Mouse (Mus musculus): ENCODE measurements at regions not wholly inside any gene's neighbourhood (a gene's known extent, or its start where the extent isn't known, plus 50 kb on each side); places are given as distances from the start of the nearest gene placed in this dataset.
"Not testable (repeated sequence)": the region's sequence is repeated elsewhere in the genome, so short reads cannot be mapped to it uniquely, and the experiment has no call there.

- DNase-seq (ENCODE audit: low spot score in 2 of 2), result peak; percentile 10 to 64
These were observed 195.6 kb upstream of the Ctso start for GRCm38 (mm10) chr3:81736838-81737237.

DNA sequence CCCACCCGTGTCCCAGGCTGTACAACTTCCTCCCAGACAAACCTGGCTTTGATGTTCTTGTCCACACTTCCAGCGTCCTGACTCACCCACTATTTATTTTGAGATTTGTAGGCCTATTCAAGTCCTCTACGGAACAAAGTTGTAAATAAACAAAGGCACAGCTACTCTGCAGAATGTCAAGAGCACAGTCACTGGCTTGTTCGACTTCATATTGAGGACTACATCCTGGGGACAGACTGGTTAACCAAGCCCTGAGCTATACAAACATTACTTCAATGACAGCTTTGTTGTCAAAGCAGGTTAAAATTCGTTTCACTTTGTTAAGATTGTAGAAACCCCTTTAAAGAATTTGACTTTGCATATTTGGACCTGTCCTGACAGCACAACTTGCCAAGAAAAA, 190.3 kb upstream of the Ctso start:
- DNase-seq (ENCODE audit: low spot score in 2 of 2), result no peak

- DNase-seq (ENCODE audit: low spot score in 2 of 2), result no peak
These were observed 182.2 kb upstream of the Ctso start for GRCm38 (mm10) chr3:81750164-81750563.

DNA sequence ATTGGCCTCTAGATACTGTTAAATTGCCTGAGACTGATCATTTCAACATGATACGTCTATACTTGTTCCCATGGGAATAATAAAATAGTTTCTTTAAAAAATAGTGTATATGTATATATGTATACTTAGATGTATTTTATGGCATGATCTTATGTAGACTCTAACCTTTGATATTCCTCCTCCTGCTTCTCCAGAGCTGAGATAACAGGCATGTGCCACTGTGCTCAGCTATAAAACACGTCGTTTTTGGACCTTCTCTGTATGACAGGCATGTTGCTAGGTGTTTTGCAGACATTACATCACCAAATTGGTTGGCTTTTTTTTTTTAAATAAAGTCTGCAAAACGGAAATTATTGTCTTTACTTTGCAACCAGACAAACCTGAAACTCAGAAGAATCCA, 179.4 kb upstream of the Ctso start:
- DNase-seq (ENCODE audit: low spot score in 2 of 2), result no peak

- no peak for DNase-seq (ENCODE audit: low spot score in 2 of 2)
These were observed 172.0 kb upstream of the Ctso start for GRCm38 (mm10) chr3:81760383-81760782.

DNA sequence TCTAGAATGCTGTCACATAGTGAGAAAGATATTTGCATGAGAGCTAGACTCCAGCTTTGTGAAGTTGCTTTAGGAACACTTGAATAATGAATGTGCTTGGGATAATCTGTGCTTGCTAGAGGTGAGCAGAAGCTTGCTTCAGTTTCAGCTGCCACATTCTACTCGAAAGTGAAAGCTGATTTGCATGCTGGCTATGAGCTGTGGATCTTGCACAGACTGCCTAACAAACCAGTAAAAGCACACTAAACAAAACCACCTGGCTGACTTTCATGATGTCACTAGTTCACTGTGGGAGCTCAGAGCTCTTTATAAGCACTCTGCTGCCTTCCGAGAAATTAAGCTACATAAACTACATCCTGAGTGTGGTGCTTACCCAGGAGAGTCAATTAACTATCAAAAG, 171.5 kb upstream of the Ctso start:
- DNase-seq (ENCODE audit: low spot score in 2 of 2), result peak in 1 of 2 experiments; percentile 38

GRCm38 (mm10) chr3:81771812-81772211, 160.6 kb upstream of the Ctso start:
- no peak for DNase-seq (ENCODE audit: low spot score in 2 of 2)

GRCm38 (mm10) chr3:81773012-81773411, 159.4 kb upstream of the Ctso start:
- no peak for DNase-seq (ENCODE audit: low spot score in 2 of 2)

DNA sequence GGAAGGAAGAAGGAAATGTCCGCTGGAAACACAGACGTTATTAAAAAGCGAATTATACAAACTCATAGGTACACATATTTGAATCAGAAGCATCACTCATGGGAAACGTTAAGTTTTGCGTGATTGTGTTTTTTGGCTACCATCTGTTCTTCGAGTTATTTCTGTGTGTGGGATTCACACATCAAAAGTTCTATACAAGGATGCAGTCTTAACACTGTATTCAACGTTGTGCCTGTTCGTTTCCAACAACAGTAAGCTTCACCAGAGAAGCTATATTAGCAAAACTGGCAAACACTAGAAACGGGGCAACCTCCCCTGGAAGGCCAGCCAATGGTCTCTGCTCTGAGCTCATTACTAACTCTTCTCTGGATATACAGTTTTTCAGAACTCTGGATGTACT, 150.3 kb upstream of the Ctso start:
- peak in 1 of 2 experiments; percentile 12 for DNase-seq (ENCODE audit: low spot score in 2 of 2)

DNA sequence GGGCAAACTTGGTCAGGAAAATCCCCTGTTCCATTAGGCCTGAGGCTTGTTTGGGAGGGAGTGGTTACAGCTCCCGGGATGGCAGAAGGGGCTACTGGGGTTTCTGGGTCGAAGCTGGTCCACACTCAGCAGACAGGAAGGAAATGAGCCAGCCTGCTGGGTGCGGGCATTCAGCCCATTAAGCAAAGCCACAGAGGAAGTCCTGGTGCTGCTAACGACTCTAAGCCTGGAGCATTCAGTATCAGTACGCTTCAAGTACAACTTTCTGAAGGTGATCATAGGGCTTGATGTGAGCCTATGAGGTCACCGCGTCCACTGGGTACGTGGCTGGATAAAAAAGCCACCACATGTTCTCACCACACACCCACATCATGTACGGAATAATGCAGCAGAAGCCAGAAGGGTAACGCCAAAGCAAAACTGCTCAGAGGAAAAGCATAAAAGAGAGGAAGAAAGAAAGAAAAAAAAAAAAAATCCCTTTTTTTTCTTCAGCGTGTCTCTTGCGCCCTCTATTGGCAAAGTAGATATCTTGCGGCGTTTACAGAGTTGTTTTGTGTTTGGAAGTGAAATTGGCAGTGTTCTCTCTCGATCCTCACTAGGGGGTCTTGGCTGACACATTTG, 149.4 kb upstream of the Ctso start:
- peak in 1 of 2 experiments; percentile 53 for DNase-seq (ENCODE audit: low spot score in 2 of 2)

DNA sequence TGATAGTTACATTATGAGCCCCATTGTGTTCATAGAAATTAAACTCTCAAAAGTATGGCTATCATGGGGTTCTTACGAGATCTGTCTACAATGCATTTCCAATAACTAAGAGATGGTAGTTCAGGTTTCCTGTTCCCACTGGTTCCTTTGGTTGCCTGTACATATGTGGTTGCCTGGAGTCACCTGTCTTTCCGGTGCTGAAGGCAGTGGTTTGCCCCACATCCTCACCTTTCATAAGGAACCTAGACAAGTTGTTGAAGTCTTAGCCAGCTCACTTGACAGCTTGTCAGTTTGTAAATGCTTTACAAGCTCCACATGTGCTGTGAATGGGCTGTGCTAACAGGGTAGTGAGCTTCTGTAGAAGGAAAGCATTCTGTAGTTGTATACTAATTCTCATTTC, 143.5 kb upstream of the Ctso start:
- DNase-seq (ENCODE audit: low spot score in 2 of 2), result no peak

DNA sequence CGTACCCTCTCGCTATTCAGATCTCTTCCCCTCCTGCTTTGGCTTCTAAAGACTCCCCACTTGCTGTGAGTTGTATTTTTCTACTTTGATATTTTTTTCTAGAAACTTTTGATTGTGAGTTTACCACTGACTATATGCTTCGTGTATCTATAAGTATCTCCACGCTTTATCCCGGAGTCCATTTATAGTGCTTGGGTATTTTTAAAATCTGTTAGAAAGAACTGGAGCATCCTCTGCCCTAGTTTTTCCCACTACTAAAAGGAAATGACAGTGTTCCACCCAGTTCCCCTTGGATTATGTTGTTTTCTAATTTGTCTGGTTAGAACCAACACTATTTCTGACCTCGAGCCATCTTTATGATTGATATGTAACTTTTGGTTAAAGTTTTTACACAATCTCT, 142.7 kb upstream of the Ctso start:
- no peak for DNase-seq (ENCODE audit: low spot score in 2 of 2)

- DNase-seq (ENCODE audit: low spot score in 2 of 2), result no peak
These were observed 130.3 kb upstream of the Ctso start for GRCm38 (mm10) chr3:81802096-81802495.

- no peak for DNase-seq (ENCODE audit: low spot score in 2 of 2)
These were observed 126.7 kb upstream of the Ctso start for GRCm38 (mm10) chr3:81805745-81806144.

- DNase-seq (ENCODE audit: low spot score in 2 of 2), result no peak
These were observed 122.8 kb upstream of the Ctso start for GRCm38 (mm10) chr3:81809604-81810003.

GRCm38 (mm10) chr3:81820304-81820703, 112.1 kb upstream of the Ctso start:
- no peak for DNase-seq (ENCODE audit: low spot score in 2 of 2)

- DNase-seq (ENCODE audit: low spot score in 2 of 2), result no peak
These were observed 102.9 kb upstream of the Ctso start for GRCm38 (mm10) chr3:81829525-81829924.

GRCm38 (mm10) chr3:81829966-81830599, 102.3 kb upstream of the Ctso start:
- peak; percentile 4 to 57 for DNase-seq (ENCODE audit: low spot score in 2 of 2)

DNA sequence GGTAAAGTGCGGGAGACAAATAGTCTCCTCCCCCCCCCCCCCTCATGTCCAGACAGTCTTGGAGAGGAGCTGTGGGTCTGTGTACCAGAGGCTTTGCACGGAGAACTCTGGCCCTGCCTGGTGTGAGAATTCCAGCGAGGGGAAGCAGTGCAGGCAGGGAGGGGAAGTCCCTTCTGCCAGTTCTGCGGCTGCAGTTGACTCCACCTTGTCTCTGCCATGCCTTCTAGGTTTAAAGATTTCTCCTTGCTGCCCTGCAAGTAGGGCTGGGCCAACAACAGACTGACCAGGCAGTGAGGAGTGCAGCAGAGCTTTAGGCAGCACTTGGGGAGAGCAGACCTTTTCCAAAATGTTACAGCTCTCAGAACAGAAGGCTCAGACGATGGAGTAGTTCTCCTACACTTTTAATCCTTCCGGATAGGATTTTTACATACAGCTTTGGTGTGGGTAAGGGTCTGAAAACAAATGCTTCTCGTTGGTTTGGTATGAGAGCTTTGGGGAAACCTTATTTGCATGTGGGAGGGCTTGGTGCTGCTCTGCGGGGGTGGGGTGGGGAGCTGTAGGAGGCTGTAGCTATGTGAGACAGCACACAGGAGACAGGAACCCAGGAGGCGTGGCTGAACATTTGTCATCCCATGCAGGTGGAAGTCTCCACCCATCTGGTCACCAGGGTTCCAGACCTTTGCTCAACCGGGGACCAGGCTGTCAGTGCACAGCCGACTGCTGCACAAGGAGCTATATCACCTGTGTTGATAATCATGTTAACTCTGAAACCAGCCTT, 96.8 kb upstream of the Ctso start:
- DNase-seq (ENCODE audit: low spot score in 2 of 2), result no peak

DNA sequence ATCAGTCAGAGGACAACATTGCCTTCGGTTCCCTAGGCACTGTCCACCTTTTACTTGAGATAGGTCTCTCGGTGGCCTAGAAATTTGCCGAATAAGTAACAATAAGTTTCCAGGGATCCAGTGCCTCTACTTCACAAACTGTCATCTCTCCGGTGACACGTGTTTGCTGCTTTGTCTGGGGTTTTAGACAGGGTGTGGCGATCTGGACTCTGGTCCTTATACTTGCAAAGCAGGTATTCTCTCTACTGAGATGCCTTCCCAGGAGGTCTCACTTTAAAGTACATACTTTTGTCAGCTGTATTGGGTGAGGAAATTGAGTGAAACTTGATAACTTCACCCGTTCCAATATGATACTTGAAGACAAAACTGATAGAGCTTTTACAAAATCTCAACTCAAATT, 95.9 kb upstream of the Ctso start:
- DNase-seq (ENCODE audit: low spot score in 2 of 2), result no peak

DNA sequence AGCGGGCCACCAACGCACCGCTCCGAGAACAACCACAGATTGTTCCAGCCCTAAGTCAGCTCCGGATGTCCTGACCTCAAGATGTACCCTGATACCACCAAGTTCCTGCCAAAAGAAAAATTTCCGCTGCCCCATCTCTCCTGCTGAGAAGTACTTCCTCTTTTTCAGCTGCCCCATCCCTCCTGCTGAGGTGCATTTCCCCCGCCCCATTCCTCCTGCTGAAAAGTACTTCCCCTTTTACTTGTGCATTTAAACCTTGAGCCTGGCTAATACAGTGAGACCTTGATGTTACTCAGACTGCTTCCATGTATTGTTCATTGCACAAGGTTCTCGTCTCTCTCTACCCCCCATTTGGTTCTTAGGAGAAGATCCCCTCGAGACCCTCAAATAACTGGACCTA, 94.3 kb upstream of the Ctso start:
- DNase-seq (ENCODE audit: low spot score in 2 of 2), result not testable (repeated sequence)

DNA sequence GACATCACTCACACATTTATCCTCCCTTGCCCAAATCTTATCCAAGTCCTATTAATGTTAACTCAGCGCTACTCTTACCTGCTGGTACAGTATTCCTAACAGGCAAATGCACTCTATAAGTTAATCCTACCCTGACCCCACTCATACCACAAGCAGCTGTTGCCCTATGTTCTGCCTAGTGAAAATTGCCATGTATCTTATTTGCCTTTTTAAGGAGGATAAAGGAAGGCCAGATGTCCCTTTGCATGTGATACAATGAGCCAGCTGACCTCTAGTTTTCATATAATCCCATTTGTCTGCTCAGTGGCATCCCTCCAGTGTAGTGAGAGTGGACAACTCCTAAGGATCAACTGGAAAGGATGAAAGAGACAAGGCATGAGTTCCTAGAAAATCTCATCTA, 67.9 kb upstream of the Ctso start:
- no peak for DNase-seq (ENCODE audit: low spot score in 2 of 2)

Data from layer of hippocampus, adult 18-20 months (tissue).